Mouse (Mus musculus) lung, postnatal 0 days (tissue): ENCODE results near the gene Neurl4. TPM values are rescaled to one million over a fixed set of nuclear protein-coding genes. Genes with fewer than 3 reads are reported as not detected.

ENCODE experiments used
- ATAC-seq: fragments of 200-750 bp; cut with Nextera tagmentation; 2 replicates; pipeline ENCODE4 v1.8.0; 2017; ENCODE audit warnings: moderate library complexity
- DNase-seq: peaks from one replicate; pipeline ENCODE4 v3.0.0-alpha.2; 2016; ENCODE audit warnings: low spot score
- H3K27ac ChIP-seq: fragments of 300-500 bp; sonication (generic); 2 replicates; pipeline ENCODE4 v1.5.1; 2014; ENCODE audit warnings: antibody characterized with exemption, mild to moderate bottlenecking, low read length, mixed read lengths
- H3K27me3 ChIP-seq: fragments of 300-500 bp; sonication (generic); replicated peaks from 2 replicates; pipeline ENCODE4 v1.6.1; 2014; ENCODE audit warnings: low read length, mixed read lengths; ENCODE audit not compliant: insufficient read depth
- H3K36me3 ChIP-seq: fragments of 300-500 bp; sonication (generic); 2 replicates; pipeline ENCODE4 v1.6.1; 2014; ENCODE audit warnings: low read length, mixed read lengths; ENCODE audit not compliant: insufficient read depth
- H3K4me1 ChIP-seq: fragments of 300-500 bp; sonication (generic); 2 replicates; pipeline ENCODE4 v1.6.1; 2014; ENCODE audit warnings: antibody characterized with exemption, low read depth, low read length, mixed read lengths; ENCODE audit not compliant: insufficient read depth
- H3K4me2 ChIP-seq: fragments of 300-500 bp; sonication (generic); replicated peaks from 2 replicates; pipeline ENCODE4 v1.6.1; 2014; ENCODE audit warnings: low read depth, mild to moderate bottlenecking, low read length, moderate library complexity, mixed read lengths
- H3K4me3 ChIP-seq: fragments of 300-500 bp; sonication (generic); 2 replicates; pipeline ENCODE4 v1.5.1; 2014; ENCODE audit warnings: low read depth, low read length
- H3K9ac ChIP-seq: fragments of 300-500 bp; sonication (generic); replicated peaks from 2 replicates; pipeline ENCODE4 v1.6.1; 2014; ENCODE audit warnings: low read depth, mild to moderate bottlenecking
- H3K9me3 ChIP-seq: fragments of 300-500 bp; sonication (generic); 2 replicates; pipeline ENCODE4 v1.6.1; 2016; ENCODE audit warnings: low read length, mixed read lengths
- CTCF ChIP-seq: IDR thresholded peaks from 2 replicates; pipeline ENCODE4 v1.5.1; 2016; ENCODE audit warnings: antibody characterized with exemption, mild to moderate bottlenecking
- EP300 ChIP-seq: IDR thresholded peaks from 2 replicates; pipeline ENCODE4 v1.6.1; 2016; ENCODE audit warnings: antibody characterized with exemption, mild to moderate bottlenecking, control low read depth
- WGBS: fragments of 180-500 bp; shearing (Covaris S2); extraction: QIAGEN DNeasy Blood & Tissue Kit; methylation state at CpG from one replicate; pipeline ENCODE4 v1.1.7; 2014; 5-methylcytosine and 5-hydroxymethylcytosine counted together
- polyA plus RNA-seq: library from polyadenylated mRNA; unstranded; fragments of >200 nt; fragmentation: Nextera tagmentation; extraction: Ambion mirVana; gene quantifications from 2 replicates; pipeline ENCODE4 v1.2.1, GENCODE M21; 2015

The Neurl4 gene
- polyA plus RNA-seq, 1 experiment from 2014 or later, result 3.9 TPM

GRCm38 (mm10) chr11:69919053-69919452, 18.2 kb downstream of the Neurl4 start:
- WGBS, result 66% methylated on average over 9 of the region's 9 CpGs
- Histone ChIP-seq H3K36me3 (peaks cover 30% of the 10 kb centered on the region), H3K9me3 (no peaks in the 10 kb centered on the region), H3K4me1 (peaks cover 16% of the 10 kb centered on the region; the same call in 1 of the 2 replicates), H3K9ac (peak overlapping the region; percentile 89; the same call in 1 of the 2 replicates), H3K27me3 (no peaks in the 10 kb centered on the region), H3K4me3 (peak overlapping the region; percentile 92; the same call in 1 of the 2 replicates), H3K4me2 (peak overlapping the region; percentile 99), H3K27ac (peak overlapping the region; percentile 96)
- TF ChIP-seq EP300, result no peak
- no peak for TF ChIP-seq CTCF
- no peak for DNase-seq
- ATAC-seq, result no peak

- H3K27ac ChIP-seq, result peak overlapping the region; percentile 96
- H3K27me3 ChIP-seq, result no peaks in the 10 kb centered on the region
- 2% methylated on average over 17 of the region's 17 CpGs for WGBS
- peak; percentile 35 for ATAC-seq
- H3K4me1 ChIP-seq, result peaks cover 12% of the 10 kb centered on the region; the same call in 1 of the 2 replicates
- H3K4me2 ChIP-seq, result peak overlapping the region; percentile 99
- peak overlapping the region; percentile 92 for H3K4me3 ChIP-seq
- H3K36me3 ChIP-seq, result peaks cover 30% of the 10 kb centered on the region
- TF ChIP-seq EP300 (no peak), CTCF (no peak)
- H3K9ac ChIP-seq, result peak overlapping the region; percentile 89
- peak; percentile 94 for DNase-seq
- H3K9me3 ChIP-seq, result no peaks in the 10 kb centered on the region
These were observed 18.9 kb downstream of the Neurl4 start for GRCm38 (mm10) chr11:69919661-69920265.

GRCm38 (mm10) chr11:69920266-69921031, 19.6 kb downstream of the Neurl4 start:
- Histone ChIP-seq H3K4me2 (peak overlapping the region; percentile 99), H3K4me3 (peak overlapping the region; percentile 92), H3K27me3 (no peaks in the 10 kb centered on the region), H3K9me3 (no peaks in the 10 kb centered on the region), H3K4me1 (peaks cover 8% of the 10 kb centered on the region; the same call in 1 of the 2 replicates), H3K9ac (peak overlapping the region; percentile 89), H3K36me3 (peaks cover 26% of the 10 kb centered on the region), H3K27ac (peak overlapping the region; percentile 96)
- under 1% methylated on average over 39 of the region's 65 CpGs for WGBS
- ATAC-seq (peak; percentile 16), DNase-seq (no peak)
- no peak for TF ChIP-seq EP300
- TF ChIP-seq CTCF, result no peak

- peak; percentile 80 for TF ChIP-seq CTCF
- TF ChIP-seq EP300, result no peak
- peaks cover 8% of the 10 kb centered on the region; the same call in 1 of the 2 replicates for H3K4me1 ChIP-seq
- no peaks in the 10 kb centered on the region for H3K9me3 ChIP-seq
- H3K27me3 ChIP-seq, result no peaks in the 10 kb centered on the region
- ATAC-seq (peak; percentile 95), DNase-seq (peak; percentile 100)
- H3K27ac ChIP-seq, result peak within 1 kb of the TSS; percentile 96
- H3K4me3 ChIP-seq, result peak within 1 kb of the TSS; percentile 92
- H3K36me3 ChIP-seq, result peaks cover 19% of the 10 kb centered on the region
- H3K9ac ChIP-seq, result peak within 1 kb of the TSS; percentile 89
- H3K4me2 ChIP-seq, result peak within 1 kb of the TSS; percentile 99
- under 1% methylated on average over 66 of the region's 78 CpGs for WGBS
These were observed 20.5 kb downstream of the Neurl4 start, which contains the start of gene Eif5a for GRCm38 (mm10) chr11:69921114-69922011. Gene Eif5a (minus strand): TSS chr11:69921958.

GRCm38 (mm10) chr11:69922012-69922756, 21.3 kb downstream of the Neurl4 start:
- DNase-seq, result no peak
- Histone ChIP-seq H3K36me3 (peaks cover 11% of the 10 kb centered on the region; the same call in 1 of the 2 replicates), H3K9me3 (no peaks in the 10 kb centered on the region), H3K9ac (peak overlapping the region; percentile 58), H3K4me2 (peak overlapping the region; percentile 54), H3K4me1 (peaks cover 8% of the 10 kb centered on the region; the same call in 1 of the 2 replicates), H3K4me3 (peak overlapping the region; percentile 50), H3K27me3 (no peaks in the 10 kb centered on the region), H3K27ac (peak overlapping the region; percentile 96)
- no peak for ATAC-seq
- WGBS, result 1% methylated on average over 12 of the region's 12 CpGs
- TF ChIP-seq EP300 (peak; percentile 60; the same call in 1 of the 2 replicates), CTCF (no peak)
